Mouse (Mus musculus) R1 (cell line): Measurements from ENCODE around the gene Tspear.
"Not testable (repeated sequence)": the region's sequence is repeated elsewhere in the genome, so short reads cannot be mapped to it uniquely, and the experiment has no call there.

ENCODE experiments used
- DNase-seq: peaks from one replicate; pipeline ENCODE4 v3.0.0-alpha.2; 2018; ENCODE audit warnings: low read depth, low spot score

Gene Tspear

GRCm38 (mm10) chr10:77787876-77788275, 101.5 kb downstream of the Tspear start, which contains the start of gene Gm7137:
Gene Gm7137, minus strand, starts transcription at chr10:77788200.
- not testable (repeated sequence) for DNase-seq

GRCm38 (mm10) chr10:77788621-77789020, 102.3 kb downstream of the Tspear start:
- DNase-seq: no peak

GRCm38 (mm10) chr10:77794976-77795375, 108.6 kb downstream of the Tspear start, which contains the start of gene Gm9639:
Gene Gm9639, minus strand, starts transcription at chr10:77795076.
- no peak for DNase-seq

DNA sequence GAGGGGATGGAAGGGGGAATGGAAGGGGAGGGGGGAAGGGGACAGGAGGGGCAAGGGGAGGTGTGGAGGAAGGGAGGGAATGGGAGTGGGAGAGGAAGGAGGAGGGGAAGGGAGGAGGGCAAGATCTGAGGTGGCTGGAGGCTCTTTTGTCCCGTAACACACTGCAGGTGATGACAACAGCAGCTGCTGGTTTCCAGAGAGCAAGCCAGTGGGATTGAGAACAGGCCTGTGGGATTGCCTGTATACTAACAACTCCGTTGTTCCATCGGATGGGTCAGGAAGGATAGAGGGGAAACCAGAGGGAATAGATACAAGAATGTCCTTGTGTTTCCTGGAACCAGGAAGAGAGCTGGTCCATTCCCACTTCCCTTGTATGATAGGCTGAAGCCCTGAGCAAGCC, 111.3 kb downstream of the Tspear start:
- DNase-seq: no peak

- not testable (repeated sequence) for DNase-seq
Measured at GRCm38 (mm10) chr10:77798164-77798920, 112.0 kb downstream of the Tspear start.

DNA sequence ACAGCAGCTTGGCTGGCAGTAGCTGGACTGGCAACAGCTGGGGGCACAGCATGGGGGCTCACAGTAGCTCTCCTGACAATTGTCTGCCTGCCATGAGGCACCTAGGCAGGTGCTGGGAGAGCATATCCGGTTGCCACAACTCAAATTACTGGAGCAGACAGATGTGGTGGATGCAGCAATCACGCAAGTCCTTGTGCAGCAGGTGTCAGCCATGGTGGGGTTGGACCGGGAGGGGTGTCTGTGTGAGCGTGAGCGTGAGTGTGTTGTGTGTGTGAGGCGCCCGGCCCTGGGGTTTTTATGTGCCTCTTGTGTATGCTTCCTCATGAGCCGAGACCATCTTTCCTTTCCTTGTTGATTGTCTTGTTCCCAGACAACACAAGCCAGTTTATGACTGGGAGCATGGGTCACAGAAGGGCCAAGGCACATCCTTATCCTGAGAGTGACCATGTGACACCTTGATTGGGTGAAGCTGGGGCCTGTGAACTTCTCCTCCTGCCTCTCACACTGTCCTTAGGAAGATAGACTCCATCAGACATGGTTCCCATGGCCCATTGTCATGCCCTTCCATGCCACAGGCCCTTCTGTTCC, 112.6 kb downstream of the Tspear start, which contains the start of gene Gm19668:
TSS of gene Gm19668 (minus strand) at position 213 of the 588 bp plus-strand sequence.
- DNase-seq: peak; percentile 11

DNA sequence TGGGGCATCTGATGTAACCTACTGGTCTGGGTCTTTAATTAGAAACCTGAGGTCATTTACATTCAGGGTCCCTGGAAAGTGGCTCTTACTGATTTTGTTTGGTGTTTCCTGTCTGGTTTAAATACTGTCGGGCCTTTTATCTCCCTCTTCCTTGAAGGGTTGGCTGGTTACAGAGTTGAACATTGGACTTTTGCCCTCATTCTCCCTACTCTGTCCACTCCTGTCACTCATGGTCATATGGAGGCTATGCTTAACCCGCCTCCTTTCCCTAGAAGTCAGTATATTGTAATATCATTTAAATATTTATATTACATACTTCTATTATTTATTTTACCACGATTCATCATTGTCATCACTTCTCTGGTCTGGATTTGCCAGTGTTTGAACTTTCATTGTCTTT, 117.7 kb downstream of the Tspear start:
- no peak for DNase-seq

- DNase-seq: no peak
Measured at GRCm38 (mm10) chr10:77811743-77812142, 125.4 kb downstream of the Tspear start, which contains the start of gene Gm9507. Gene Gm9507, minus strand, starts transcription at chr10:77811843.

DNA sequence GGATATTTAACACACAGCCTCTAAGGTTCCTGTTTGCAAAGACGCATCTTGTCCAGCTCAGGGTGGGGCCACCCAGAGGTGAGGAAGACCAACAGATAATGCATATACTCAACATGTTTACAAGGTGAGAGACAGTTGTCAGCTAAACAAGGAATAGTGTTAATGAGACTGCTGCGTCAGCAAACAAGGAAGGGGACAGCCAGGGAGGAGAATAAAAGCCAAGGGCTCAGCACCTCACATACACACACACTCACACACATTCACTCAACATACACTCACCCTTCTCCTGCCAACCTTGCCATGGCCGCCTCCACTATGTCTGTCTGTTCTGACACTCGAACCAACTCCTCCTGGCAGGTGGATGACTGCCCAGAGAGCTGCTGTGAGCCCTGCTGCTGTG, 128.0 kb downstream of the Tspear start, which contains the start of gene Gm2696:
TSS of gene Gm2696 (plus strand) at position 301 of the 400 bp plus-strand sequence.
- no peak for DNase-seq

- peak; percentile 40 for DNase-seq
Measured at GRCm38 (mm10) chr10:77815514-77815913, 129.1 kb downstream of the Tspear start.

DNA sequence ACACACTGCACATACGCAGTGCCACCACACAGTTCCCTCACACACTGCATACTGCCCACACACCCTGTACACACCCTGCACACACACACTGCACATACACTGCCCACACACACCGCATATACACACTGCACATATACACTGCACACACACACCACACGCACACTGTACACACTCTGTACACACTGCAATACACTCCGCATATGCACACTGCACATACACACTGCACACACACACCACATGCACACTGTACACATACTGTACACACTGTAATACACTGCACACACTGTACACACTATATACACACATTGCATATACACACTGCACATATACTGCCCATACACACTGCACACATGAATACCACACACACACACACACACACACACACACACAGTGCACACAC, 132.2 kb downstream of the Tspear start:
- DNase-seq: no peak

DNA sequence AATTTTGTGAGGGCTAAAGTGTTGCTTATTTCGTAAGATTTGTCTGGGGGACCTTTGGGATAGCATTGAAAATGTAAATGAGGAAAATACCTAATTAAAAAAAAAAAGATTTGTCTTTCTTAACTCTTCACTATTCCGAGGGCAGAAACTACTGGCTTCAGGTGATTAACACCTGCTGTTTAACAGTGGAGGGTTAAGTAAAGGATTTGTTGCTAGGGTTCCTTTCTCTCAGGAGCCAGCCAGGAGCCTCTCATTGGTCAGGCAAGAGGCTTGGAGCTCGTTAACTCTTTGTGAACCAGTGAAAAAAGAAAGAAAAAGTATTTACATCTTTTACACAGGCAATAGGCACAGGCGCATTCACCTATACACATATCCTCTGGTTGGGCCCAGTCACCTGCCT, 132.8 kb downstream of the Tspear start:
- DNase-seq: no peak

DNA sequence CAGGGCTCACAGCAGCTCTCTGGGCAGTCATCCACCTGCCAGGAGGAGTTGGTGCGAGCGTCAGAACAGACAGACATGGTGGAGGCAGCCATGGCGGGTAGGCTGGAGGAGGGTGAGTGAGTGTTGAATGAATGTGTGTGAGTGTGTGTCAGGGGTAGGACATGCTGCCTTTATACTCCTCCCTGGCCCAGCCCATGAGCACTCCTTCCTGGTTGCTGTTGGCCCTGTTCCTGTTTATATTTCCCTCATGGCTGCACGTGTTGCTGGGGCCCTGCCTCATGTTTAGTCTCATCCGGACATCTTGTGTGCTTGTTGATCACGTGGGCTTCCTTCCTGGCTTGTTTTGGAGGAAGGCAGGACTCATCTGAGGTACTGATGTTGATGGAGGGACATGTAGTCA, 140.6 kb downstream of the Tspear start, which contains the start of gene Krtap10-4:
TSS of gene Krtap10-4 (minus strand) at position 145 of the 400 bp plus-strand sequence.
- no peak for DNase-seq

DNA sequence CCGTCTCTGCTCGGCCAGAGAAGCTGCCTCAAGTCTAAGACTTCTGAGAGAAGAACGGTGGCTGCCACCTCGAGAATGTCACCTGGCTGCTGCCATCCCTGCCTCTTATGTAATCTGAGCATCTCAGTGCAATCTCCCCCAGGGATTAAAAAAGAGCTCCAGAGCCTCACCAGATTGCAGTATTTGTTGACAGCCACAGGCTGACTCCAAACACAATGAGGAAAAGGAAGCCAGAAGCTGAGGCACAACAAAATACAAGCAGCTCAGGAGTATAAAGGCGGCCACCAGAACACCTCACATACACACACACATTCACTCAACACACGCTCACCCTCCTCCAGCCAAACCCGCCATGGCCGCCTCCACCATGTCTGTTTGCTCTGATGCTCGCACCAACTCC, 149.3 kb downstream of the Tspear start, which contains the start of gene Krtap10-10:
TSS of gene Krtap10-10 (plus strand) at position 301 of the 400 bp plus-strand sequence.
- DNase-seq: no peak

GRCm38 (mm10) chr10:77839006-77839405, 152.6 kb downstream of the Tspear start:
- no peak for DNase-seq

DNA sequence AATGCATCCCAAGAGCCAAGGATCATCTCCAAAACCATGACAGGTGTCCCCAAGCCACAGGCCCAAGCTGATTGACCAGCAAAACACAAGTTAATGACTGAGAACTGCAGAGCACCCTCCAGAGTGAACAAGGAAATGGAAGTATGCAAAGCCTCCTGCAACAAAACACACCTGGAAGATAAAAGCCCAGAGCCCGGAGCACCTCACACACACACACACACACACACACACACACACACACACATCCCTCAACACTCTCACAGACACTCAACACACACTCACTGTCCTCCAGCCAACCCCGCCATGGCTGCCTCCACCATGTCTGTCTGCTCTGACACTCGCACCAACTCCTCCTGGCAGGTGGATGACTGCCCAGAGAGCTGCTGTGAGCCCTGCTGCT, 160.1 kb downstream of the Tspear start, which contains the start of gene Gm36176:
TSS of gene Gm36176 (plus strand) at position 301 of the 400 bp plus-strand sequence.
- no peak for DNase-seq

GRCm38 (mm10) chr10:77846961-77847360, 160.6 kb downstream of the Tspear start:
- DNase-seq: no peak

DNA sequence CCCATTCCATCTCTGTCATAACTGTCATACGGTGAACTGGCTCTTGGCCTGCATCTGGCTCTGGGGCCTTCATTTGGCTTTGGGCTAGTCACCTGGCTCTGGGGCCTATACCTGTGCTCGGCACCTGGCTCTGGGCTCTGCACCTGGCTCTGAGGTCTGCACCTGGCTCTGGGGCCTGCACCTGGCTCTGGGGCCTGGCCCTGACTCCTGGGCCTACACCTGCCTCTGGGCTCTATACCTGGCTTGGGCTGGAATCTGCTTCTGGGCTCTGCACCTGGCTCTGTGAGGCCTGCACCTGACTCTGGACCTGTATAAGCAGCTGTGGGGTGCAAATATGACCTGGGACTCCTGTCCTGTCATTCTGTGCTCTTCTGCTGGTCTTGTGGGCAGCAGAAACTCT, 161.2 kb downstream of the Tspear start:
- no peak for DNase-seq

DNA sequence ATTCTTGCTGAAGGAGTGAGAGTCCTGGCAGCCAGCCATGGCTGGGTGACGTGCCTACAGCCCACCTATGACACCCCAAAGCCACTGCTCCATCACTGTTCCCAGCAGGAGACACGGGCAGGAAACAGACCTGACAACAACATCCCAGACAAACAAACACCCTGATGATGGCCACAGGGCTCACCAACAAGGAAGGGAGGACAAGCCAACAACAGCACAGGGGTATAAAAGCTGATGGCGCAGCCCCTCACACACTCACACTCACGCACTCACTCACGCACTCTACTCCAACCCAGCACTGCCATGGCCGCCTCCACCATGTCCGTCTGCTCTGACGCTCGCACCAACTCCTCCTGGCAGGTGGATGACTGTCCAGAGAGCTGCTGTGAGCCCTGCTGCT, 166.2 kb downstream of the Tspear start, which contains the start of gene Gm10318:
TSS of gene Gm10318 (plus strand) at position 301 of the 400 bp plus-strand sequence.
- DNase-seq: no peak

GRCm38 (mm10) chr10:77861675-77862074, 175.3 kb downstream of the Tspear start, which contains the start of gene Gm3285:
Gene Gm3285, plus strand, starts transcription at chr10:77861975.
- DNase-seq: no peak

DNA sequence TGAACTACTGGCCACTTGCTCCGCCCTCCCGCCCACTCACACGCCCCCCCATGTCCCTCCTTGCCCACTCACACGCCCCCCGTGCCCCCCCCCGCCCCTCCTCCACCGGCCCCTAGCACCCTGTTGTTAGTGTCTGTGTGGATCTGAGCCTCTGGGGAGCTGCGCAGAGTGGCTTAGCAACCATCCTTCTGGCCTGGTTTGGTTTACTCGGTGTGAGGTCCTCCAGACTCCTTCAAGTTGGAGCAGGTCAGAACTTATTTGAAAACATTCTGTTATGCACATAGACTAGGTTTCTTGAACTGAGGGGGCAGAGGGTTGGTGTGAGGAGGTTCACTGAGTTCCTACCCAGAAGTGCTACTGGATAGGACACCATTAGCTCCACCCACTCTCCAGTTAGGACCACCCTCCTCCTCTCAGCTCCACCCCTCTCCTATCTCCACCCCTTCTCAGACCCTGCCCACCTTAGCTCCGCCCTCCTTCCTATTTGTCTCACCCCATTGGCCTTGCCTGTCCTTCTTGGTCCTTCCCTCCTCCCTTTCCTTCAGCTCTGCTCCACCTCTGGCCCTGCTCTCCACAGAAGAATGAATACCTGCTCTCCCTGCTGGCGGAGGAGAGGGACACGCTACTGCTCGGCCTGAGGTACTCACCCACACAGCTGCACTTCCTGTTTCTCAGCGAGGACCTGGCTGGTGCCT, 177.8 kb downstream of the Tspear start:
- DNase-seq: peak; percentile 93

GRCm38 (mm10) chr10:77864762-77865143, 178.4 kb downstream of the Tspear start:
- DNase-seq: no peak
